Mouse (Mus musculus): ENCODE results near the gene Cab39.

DNA sequence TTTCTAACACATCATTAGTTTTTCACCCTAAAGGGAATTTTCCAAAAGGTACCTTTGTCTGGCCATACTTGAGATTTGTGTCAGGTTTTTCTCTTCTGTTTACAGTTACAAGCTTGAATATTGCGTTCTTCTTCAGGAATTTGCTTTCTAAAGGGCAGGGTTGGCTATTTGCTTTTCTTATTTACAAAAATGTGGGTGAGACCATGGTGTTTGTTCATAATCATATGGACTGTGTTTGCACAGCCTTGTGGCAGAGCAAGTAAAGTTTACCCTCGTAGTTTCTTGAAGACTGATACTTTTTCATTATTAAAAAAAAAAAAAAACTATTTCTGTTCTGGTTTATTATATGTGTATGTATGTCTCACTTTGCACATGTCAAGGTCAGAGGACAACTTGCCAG, 17.5 kb downstream of the Cab39 start:
- TF ChIP-seq CTCF (IDR thresholded peaks at IDR 0.05; ENCODE audit: control insufficient read depth, insufficient read depth, insufficient replicate concordance, low read depth, low read length) (no peak), POLR2A (IDR thresholded peaks at IDR 0.05; ENCODE audit: control insufficient read depth, low read depth, low read length) (no peak)
